9 mouse cellular contexts compared by ENCODE assay signal in genomic region chr12:21260494-21261256, GRCm38 (mm10). TPM values are rescaled to one million over a fixed set of nuclear protein-coding genes. Genes with fewer than 3 reads are reported as not detected.
DNase-seq lines count a peak whose midpoint lies in the region; ATAC-seq and TF ChIP-seq lines count a peak whose summit lies in the region.
"Had no signal": no experiment of that assay in that cellular context is flagged by ENCODE, and none has a peak within 500 bp of the region (broad histone marks: within the 10 kb centered on the region; RNA-seq: fewer than 3 reads in every experiment).

No protein-coding gene starts in this region.

- H3K36me3 ChIP-seq in hindbrain, embryonic 12.5 days, result peaks cover 87% of the 10 kb centered on the region

- no peaks in the 10 kb centered on the region for H3K4me1 ChIP-seq in hindbrain, embryonic 12.5 days

- no peaks in the 10 kb centered on the region for H3K27me3 ChIP-seq in hindbrain, embryonic 12.5 days

- no peak overlapping the region for H3K4me2 ChIP-seq in hindbrain, embryonic 12.5 days (replicated peaks)

- no peak overlapping the region for H3K9ac ChIP-seq in hindbrain, embryonic 12.5 days

- WGBS in hindbrain, embryonic 12.5 days, result 91% methylated on average over 6 of the region's 6 CpGs

- peak overlapping the region; percentile 28; the same call in 1 of the 2 replicates for H3K27ac ChIP-seq in layer of hippocampus, adult 2 months
- H3K27ac ChIP-seq in hindbrain, embryonic 12.5 days, result no peak overlapping the region

- no peak overlapping the region for H3K4me3 ChIP-seq in layer of hippocampus, adult 2 months
- no peak overlapping the region for H3K4me3 ChIP-seq in hindbrain, embryonic 12.5 days

- peak; percentile 34 for DNase-seq in adrenal gland, adult 2 months
- DNase-seq in adrenal gland, postnatal 4 days (ENCODE audit: low spot score in 2 of 2), result no peak
- DNase-seq in layer of hippocampus, adult 2 months (ENCODE audit: low spot score in 2 of 2), result no peak
- no peak for DNase-seq in layer of hippocampus, postnatal 25 days (ENCODE audit: extremely low spot score in 1 of 2, low spot score in 1 of 2)
- DNase-seq in adrenal gland, postnatal 36 days, result peak; percentile 46 to 62
- DNase-seq in ovary, postnatal 14 days (ENCODE audit: low spot score), result no peak
- DNase-seq: cerebellum, adult 8-10 months had no signal

- peak; percentile 88 for ATAC-seq in megakaryocyte-erythroid progenitor cell, adult 5-6 weeks (replicated peaks; ENCODE audit: low FRiP score, low TSS enrichment, poor library complexity, severe bottlenecking)
- no peak for ATAC-seq in hindbrain, embryonic 12.5 days (ENCODE audit: low FRiP score)

- TF ChIP-seq CTCF in layer of hippocampus, adult 2 months (conservative IDR thresholded peaks at IDR 0.05), result peak; percentile 78

- H3K9me3 ChIP-seq in hindbrain, embryonic 12.5 days (replicated peaks), result no peaks in the 10 kb centered on the region

RNA-seq across cellular contexts. Expression of gene Cpsf3, which starts 24.5 kb away (rescaled TPM):
- 10 to 100 TPM; 63.9 to 67.1 TPM for total RNA-seq in adrenal gland, adult 2 months (2021)
- polyA plus RNA-seq in adrenal gland, adult 2 months (2012; rRNA removed), result 12.9 and 21.2 TPM in 2 replicates
- 10 to 100 TPM; 84.3 to 88.2 TPM for total RNA-seq in adrenal gland, postnatal 4 days (2021)
- 10 to 100 TPM; 51.0 to 55.8 TPM for total RNA-seq in layer of hippocampus, adult 2 months (2021)
- total RNA-seq in layer of hippocampus, postnatal 25 days (2021), result 10 to 100 TPM; 48.2 to 50.7 TPM
- total RNA-seq in adrenal gland, postnatal 36 days (2021), result 10 to 100 TPM; 60.1 to 77.0 TPM
- 126 and 154 TPM in 2 replicates for total RNA-seq in megakaryocyte-erythroid progenitor cell, adult 5-6 weeks (2014; fragmentation: Nextera tagmentation)
- total RNA-seq in megakaryocyte-erythroid progenitor cell, adult 5-6 weeks (2017), result 105 and 107 TPM in 2 replicates
- 113 and 118 TPM in 2 replicates for polyA plus RNA-seq in hindbrain, embryonic 12.5 days (2016; fragmentation: Nextera tagmentation; extraction: Ambion mirVana)

RNA-seq across cellular contexts. Expression of gene Itgb1bp1, which starts 25.4 kb away (rescaled TPM):
- 10 to 100 TPM; 82.2 to 97.0 TPM for total RNA-seq in adrenal gland, adult 2 months (2021)
- 12.6 and 18.8 TPM in 2 replicates for polyA plus RNA-seq in adrenal gland, adult 2 months (2012; rRNA removed)
- total RNA-seq in adrenal gland, postnatal 4 days (2021), result 10 to 100 TPM; 53.9 to 57.4 TPM
- 10 to 100 TPM; 38.4 to 40.8 TPM for total RNA-seq in layer of hippocampus, adult 2 months (2021)
- total RNA-seq in layer of hippocampus, postnatal 25 days (2021), result 10 to 100 TPM; 44.4 to 48.6 TPM
- 100 to 1,000 TPM in 1 of 2 experiments, 10 to 100 TPM in 1; 95.2 to 113 TPM for total RNA-seq in adrenal gland, postnatal 36 days (2021)
- 30.4 and 38.6 TPM in 2 replicates for total RNA-seq in megakaryocyte-erythroid progenitor cell, adult 5-6 weeks (2014; fragmentation: Nextera tagmentation)
- total RNA-seq in megakaryocyte-erythroid progenitor cell, adult 5-6 weeks (2017), result 17.6 and 20.4 TPM in 2 replicates
- polyA plus RNA-seq in hindbrain, embryonic 12.5 days (2016; fragmentation: Nextera tagmentation; extraction: Ambion mirVana), result 36.5 and 39.6 TPM in 2 replicates

RNA-seq across cellular contexts. Expression of gene Iah1, which starts 55.5 kb away (rescaled TPM):
- 10 to 100 TPM; 61.2 to 65.0 TPM for total RNA-seq in adrenal gland, adult 2 months (2021)
- 68.7 and 108 TPM in 2 replicates for polyA plus RNA-seq in adrenal gland, adult 2 months (2012; rRNA removed)
- total RNA-seq in adrenal gland, postnatal 4 days (2021), result 10 to 100 TPM; 59.1 to 61.7 TPM
- 10 to 100 TPM; 10.6 to 14.3 TPM for total RNA-seq in layer of hippocampus, adult 2 months (2021)
- 10 to 100 TPM; 13.5 to 14.3 TPM for total RNA-seq in layer of hippocampus, postnatal 25 days (2021)
- 10 to 100 TPM; 73.0 to 79.4 TPM for total RNA-seq in adrenal gland, postnatal 36 days (2021)
- total RNA-seq in megakaryocyte-erythroid progenitor cell, adult 5-6 weeks (2014; fragmentation: Nextera tagmentation), result 38.0 and 40.6 TPM in 2 replicates
- 20.5 and 40.9 TPM in 2 replicates for total RNA-seq in megakaryocyte-erythroid progenitor cell, adult 5-6 weeks (2017)
- polyA plus RNA-seq in hindbrain, embryonic 12.5 days (2016; fragmentation: Nextera tagmentation; extraction: Ambion mirVana), result 40.2 and 42.8 TPM in 2 replicates

Comparison
In these comparisons a context has a peak if more than half of its experiments do, and no peak if none do; other contexts are left out.
1. DNase-seq: peak in adrenal gland, adult 2 months (single experiment) and adrenal gland, postnatal 36 days (2 of 2); none in adrenal gland, postnatal 4 days (0 of 2), layer of hippocampus, adult 2 months (0 of 2), layer of hippocampus, postnatal 25 days (0 of 2) and ovary, postnatal 14 days (single experiment).